Mouse (Mus musculus) midbrain, postnatal 0 days (tissue): Measurements from ENCODE around the gene Ube4a. TPM values are rescaled to one million over a fixed set of nuclear protein-coding genes. Genes with fewer than 3 reads are reported as not detected.

Experiments
- ATAC-seq: fragments of 200-750 bp; cut with Nextera tagmentation; 2 replicates; pipeline ENCODE4 v1.8.0; 2017; ENCODE audit warnings: moderate number of reproducible peaks, mild to moderate bottlenecking, moderate TSS enrichment, moderate library complexity; ENCODE audit not compliant: low FRiP score
- DNase-seq: peaks from one replicate; pipeline ENCODE4 v3.0.0-alpha.2; 2015; ENCODE audit warnings: low spot score
- H3K27ac ChIP-seq: fragments of 300-500 bp; sonication (generic); 2 replicates; pipeline ENCODE4 v1.5.1; 2014; ENCODE audit warnings: low read depth, mild to moderate bottlenecking, low read length, mixed read lengths
- H3K27me3 ChIP-seq: fragments of 300-500 bp; sonication (generic); 2 replicates; pipeline ENCODE4 v1.6.1; 2014; ENCODE audit warnings: low read length, control low read depth, mixed read lengths; ENCODE audit not compliant: insufficient read depth
- H3K36me3 ChIP-seq: fragments of 300-500 bp; sonication (generic); 2 replicates; pipeline ENCODE4 v1.6.1; 2014; ENCODE audit warnings: low read length, control low read depth, mixed read lengths; ENCODE audit not compliant: insufficient read depth
- H3K4me1 ChIP-seq: fragments of 300-500 bp; sonication (generic); 2 replicates; pipeline ENCODE4 v1.6.1; 2014; ENCODE audit warnings: mild to moderate bottlenecking, control low read depth, antibody characterized with exemption, low read length, mixed read lengths; ENCODE audit not compliant: insufficient read depth
- H3K4me2 ChIP-seq: fragments of 300-500 bp; sonication (generic); 2 replicates; pipeline ENCODE4 v1.6.1; 2014; ENCODE audit warnings: low read depth, mild to moderate bottlenecking, low read length, mixed read lengths; ENCODE audit not compliant: poor library complexity, severe bottlenecking
- H3K4me3 ChIP-seq: fragments of 300-500 bp; sonication (generic); 2 replicates; pipeline ENCODE4 v1.5.1; 2014; ENCODE audit warnings: low read depth, mild to moderate bottlenecking, low read length, moderate library complexity
- H3K9ac ChIP-seq: fragments of 300-500 bp; sonication (generic); replicated peaks from 2 replicates; pipeline ENCODE4 v1.6.1; 2014; ENCODE audit warnings: mild to moderate bottlenecking, low read length, moderate library complexity, mixed read lengths; ENCODE audit not compliant: poor library complexity, severe bottlenecking
- H3K9me3 ChIP-seq: fragments of 300-500 bp; sonication (generic); 2 replicates; pipeline ENCODE4 v1.6.1; 2016; ENCODE audit warnings: low read length, control low read depth
- CTCF ChIP-seq: IDR thresholded peaks from 2 replicates; pipeline ENCODE4 v1.5.1; 2016; ENCODE audit warnings: antibody characterized with exemption, mild to moderate bottlenecking
- WGBS: fragments of 180-500 bp; shearing (Covaris S2); extraction: QIAGEN DNeasy Blood & Tissue Kit; methylation state at CpG from one replicate; pipeline ENCODE4 v1.1.7; 2014; 5-methylcytosine and 5-hydroxymethylcytosine counted together
- polyA plus RNA-seq: library from polyadenylated mRNA; unstranded; fragments of >200 nt; fragmentation: Nextera tagmentation; extraction: Ambion mirVana; gene quantifications from 2 replicates; pipeline ENCODE4 v1.2.1, GENCODE M21; 2015
- total RNA-seq: library from RNA; depleted of rRNA; stranded (reverse); fragments of >200 nt; gene quantifications from 2 replicates; pipeline ENCODE4 v1.2.3, GENCODE M21; 2014

Gene Ube4a
- total and polyA plus RNA-seq, 2 experiments from 2014 or later, result 26.7 to 51.9 TPM

GRCm38 (mm10) chr9:44985721-44986161 lies 20.3 kb upstream of the Ube4a start:
- TF ChIP-seq CTCF, result no peak
- H3K9me3 ChIP-seq, result no peaks in the 10 kb centered on the region
- H3K27me3 ChIP-seq, result no peaks in the 10 kb centered on the region; the same call in 1 of the 2 replicates
- no peaks in the 10 kb centered on the region for H3K4me1 ChIP-seq
- no peak overlapping the region for H3K9ac ChIP-seq
- H3K4me3 ChIP-seq, result no peak overlapping the region
- no peak overlapping the region for H3K27ac ChIP-seq
- DNase-seq (no peak), ATAC-seq (no peak)
- 75% methylated on average over 3 of the region's 3 CpGs for WGBS
- H3K4me2 ChIP-seq, result peak overlapping the region; percentile 5; the same call in 1 of the 2 replicates
- no peaks in the 10 kb centered on the region for H3K36me3 ChIP-seq

GRCm38 (mm10) chr9:44983001-44983400 lies 17.6 kb upstream of the Ube4a start:
- no peak overlapping the region for H3K4me2 ChIP-seq
- no peaks in the 10 kb centered on the region for H3K9me3 ChIP-seq
- no peaks in the 10 kb centered on the region for H3K36me3 ChIP-seq
- H3K4me3 ChIP-seq, result no peak overlapping the region
- H3K27ac ChIP-seq, result no peak overlapping the region
- ATAC-seq (no peak), DNase-seq (no peak)
- no peaks in the 10 kb centered on the region for H3K4me1 ChIP-seq
- no peak overlapping the region for H3K9ac ChIP-seq
- 81% methylated on average over 2 of the region's 2 CpGs for WGBS
- no peaks in the 10 kb centered on the region; the same call in 1 of the 2 replicates for H3K27me3 ChIP-seq
- TF ChIP-seq CTCF, result no peak

- ATAC-seq, result no peak
- 96% methylated on average over 3 of the region's 3 CpGs for WGBS
Measured at GRCm38 (mm10) chr9:44982531-44982930, 17.1 kb upstream of the Ube4a start.

GRCm38 (mm10) chr9:44982081-44982480 lies 16.7 kb upstream of the Ube4a start:
- ATAC-seq (no peak), DNase-seq (no peak)
- Histone ChIP-seq H3K27me3 (no peaks in the 10 kb centered on the region; the same call in 1 of the 2 replicates), H3K36me3 (no peaks in the 10 kb centered on the region), H3K4me3 (no peak overlapping the region), H3K4me1 (no peaks in the 10 kb centered on the region), H3K9me3 (no peaks in the 10 kb centered on the region), H3K9ac (no peak overlapping the region), H3K4me2 (no peak overlapping the region), H3K27ac (no peak overlapping the region)
- no peak for TF ChIP-seq CTCF
- WGBS, result 87% methylated on average over 8 of the region's 8 CpGs

More at GRCm38 (mm10) chr9:44982531-44982930, 17.1 kb upstream of the Ube4a start:
- H3K27me3 ChIP-seq, result no peaks in the 10 kb centered on the region; the same call in 1 of the 2 replicates
- no peak for DNase-seq
- H3K4me2 ChIP-seq, result no peak overlapping the region
- TF ChIP-seq CTCF, result no peak
- no peak overlapping the region for H3K27ac ChIP-seq
- H3K4me3 ChIP-seq, result no peak overlapping the region
- H3K36me3 ChIP-seq, result no peaks in the 10 kb centered on the region
- no peaks in the 10 kb centered on the region for H3K4me1 ChIP-seq
- H3K9me3 ChIP-seq, result no peaks in the 10 kb centered on the region
- no peak overlapping the region for H3K9ac ChIP-seq

GRCm38 (mm10) chr9:44981676-44982075 lies 16.3 kb upstream of the Ube4a start, which contains the start of gene Cd3d:
Gene Cd3d, plus strand, starts transcription at chr9:44981786.
- TF ChIP-seq CTCF, result no peak
- Histone ChIP-seq H3K9me3 (no peaks in the 10 kb centered on the region), H3K9ac (no peak within 1 kb of the TSS), H3K36me3 (no peaks in the 10 kb centered on the region), H3K27ac (no peak within 1 kb of the TSS), H3K4me1 (no peaks in the 10 kb centered on the region), H3K4me2 (no peak within 1 kb of the TSS), H3K4me3 (no peak within 1 kb of the TSS), H3K27me3 (no peaks in the 10 kb centered on the region; the same call in 1 of the 2 replicates)
- WGBS, result 78% methylated on average over 4 of the region's 4 CpGs
- DNase-seq (no peak), ATAC-seq (no peak)

GRCm38 (mm10) chr9:44981104-44981503 lies 15.7 kb upstream of the Ube4a start:
- ATAC-seq, result no peak
- Histone ChIP-seq H3K27ac (no peak overlapping the region), H3K4me1 (no peaks in the 10 kb centered on the region), H3K27me3 (no peaks in the 10 kb centered on the region; the same call in 1 of the 2 replicates), H3K4me3 (no peak overlapping the region), H3K9me3 (no peaks in the 10 kb centered on the region), H3K4me2 (no peak overlapping the region), H3K36me3 (no peaks in the 10 kb centered on the region), H3K9ac (no peak overlapping the region)
- no peak for TF ChIP-seq CTCF
- WGBS, result 94% methylated on average over 2 of the region's 2 CpGs
- DNase-seq, result no peak
